Mouse (Mus musculus) cerebellum, postnatal 25 days (tissue): ENCODE data around the gene Fanca.
A peak's percentile ranks its signal among the peaks of the same experiment; 100 is the strongest.
"Not testable (repeated sequence)": the region's sequence is repeated elsewhere in the genome, so short reads cannot be mapped to it uniquely, and the experiment has no call there.

Experiments
- DNase-seq, 2 experiments: peaks; one replicate each; pipeline ENCODE4 v3.0.0; 2021; ENCODE audit warnings: mixed read lengths in 2 of 2

Gene Fanca

GRCm38 (mm10) chr8:123267926-123268656 is 50.3 kb downstream of the Fanca start:
- DNase-seq = no peak

GRCm38 (mm10) chr8:123257593-123257992 is 60.8 kb downstream of the Fanca start:
- DNase-seq = not testable (repeated sequence)

- no peak for DNase-seq
Measured at GRCm38 (mm10) chr8:123257114-123257513, 61.3 kb downstream of the Fanca start.

DNA sequence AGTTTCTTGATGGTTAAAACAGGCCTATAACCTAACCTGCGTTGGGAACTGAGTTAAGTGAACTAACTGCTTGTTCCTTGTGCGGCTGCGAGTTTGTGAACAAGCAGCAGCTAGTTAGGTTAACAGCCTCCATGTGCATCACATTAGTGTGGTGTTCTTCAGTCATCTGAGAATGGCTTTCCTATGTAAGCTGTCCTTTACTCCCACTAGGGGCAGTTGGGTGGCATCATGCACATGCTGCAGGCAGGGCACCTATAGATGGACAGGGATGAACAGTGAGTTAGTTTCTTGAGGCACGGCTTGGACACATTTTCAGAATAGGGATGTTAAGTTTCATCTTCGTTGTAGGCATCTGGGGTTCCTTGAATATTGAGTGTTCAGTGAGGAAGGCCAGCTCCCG is 63.2 kb downstream of the Fanca start:
- DNase-seq = no peak

DNA sequence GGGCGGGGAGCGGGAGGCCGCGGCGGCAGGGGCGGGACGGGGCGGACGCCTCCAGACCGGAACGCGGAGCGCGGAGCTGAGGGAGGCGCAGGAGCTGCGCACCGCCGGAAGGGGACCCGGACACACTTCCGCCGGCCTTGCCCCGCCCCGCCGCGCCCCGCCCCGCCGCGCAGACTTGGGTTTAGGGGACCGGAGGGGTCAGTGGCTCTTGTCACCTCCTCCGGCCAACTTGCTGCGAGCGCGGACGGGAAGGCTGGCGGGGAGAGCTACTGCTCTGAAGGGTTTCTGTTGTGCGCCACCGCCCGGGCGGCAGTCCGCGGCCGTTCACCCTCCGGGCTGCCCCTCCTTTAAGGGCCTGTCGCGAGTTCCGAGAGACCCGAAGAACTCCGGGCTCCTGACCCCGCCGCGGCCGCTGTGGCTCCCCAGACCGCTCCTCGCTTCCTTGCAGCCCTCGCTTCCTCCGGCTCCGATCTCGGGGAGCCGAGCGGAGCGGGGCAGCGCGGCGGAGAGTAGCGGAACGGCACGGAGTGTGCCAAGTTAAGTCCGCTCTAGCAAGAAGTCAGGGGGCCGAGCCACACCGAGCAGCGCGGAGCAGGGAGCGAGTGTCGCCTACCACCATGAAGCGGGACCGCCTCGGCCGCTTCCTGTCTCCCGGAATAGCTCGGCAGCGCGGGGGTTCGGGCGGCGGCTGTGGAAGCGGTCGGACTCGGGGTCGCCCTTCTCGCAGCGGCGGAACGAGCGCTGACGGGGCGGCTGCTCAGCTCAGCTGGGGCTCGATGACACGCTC is 64.1 kb downstream of the Fanca start, which contains the start of the genes Zfp276 and Vps9d1:
Zfp276 (plus strand) TSS at position 97 of the 787 bp plus-strand sequence.
Vps9d1 (minus strand) TSS at position 250 of the 787 bp plus-strand sequence.
- peak; percentile 90 to 93 for DNase-seq

DNA sequence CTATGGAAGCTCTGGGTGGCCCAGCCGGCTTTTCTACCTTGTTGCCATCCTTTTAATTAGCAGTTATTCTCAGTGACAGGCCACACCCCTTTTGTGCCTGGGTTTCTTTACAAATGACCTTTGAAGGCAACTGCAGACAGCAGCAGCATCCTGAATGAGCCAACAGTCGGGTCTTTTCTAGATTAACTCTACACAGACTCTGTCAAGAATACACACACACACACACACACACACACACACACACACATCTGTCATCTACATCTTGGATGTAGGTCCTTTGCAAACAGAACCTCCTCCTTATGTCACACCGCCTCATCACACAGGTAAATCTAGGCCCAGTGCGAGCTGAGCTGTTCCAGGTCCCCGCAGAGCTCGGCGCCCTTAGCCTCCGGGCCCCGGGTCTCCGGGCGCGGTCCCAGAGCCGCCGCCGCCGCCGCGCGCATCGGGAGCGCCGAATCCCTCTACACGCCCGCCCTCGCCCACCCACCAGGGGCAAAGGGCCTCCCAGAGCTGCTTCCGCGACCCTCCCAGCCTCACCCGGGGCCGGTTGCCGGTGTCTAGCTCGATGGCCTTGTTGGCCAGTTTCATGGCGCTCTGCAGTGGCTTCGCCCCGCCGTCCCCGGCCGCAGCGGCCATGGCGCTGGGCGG is 64.8 kb downstream of the Fanca start:
- peak in 1 of 2 experiments; percentile 34 for DNase-seq

- DNase-seq = no peak
Measured at GRCm38 (mm10) chr8:123252925-123253324, 65.5 kb downstream of the Fanca start.

DNA sequence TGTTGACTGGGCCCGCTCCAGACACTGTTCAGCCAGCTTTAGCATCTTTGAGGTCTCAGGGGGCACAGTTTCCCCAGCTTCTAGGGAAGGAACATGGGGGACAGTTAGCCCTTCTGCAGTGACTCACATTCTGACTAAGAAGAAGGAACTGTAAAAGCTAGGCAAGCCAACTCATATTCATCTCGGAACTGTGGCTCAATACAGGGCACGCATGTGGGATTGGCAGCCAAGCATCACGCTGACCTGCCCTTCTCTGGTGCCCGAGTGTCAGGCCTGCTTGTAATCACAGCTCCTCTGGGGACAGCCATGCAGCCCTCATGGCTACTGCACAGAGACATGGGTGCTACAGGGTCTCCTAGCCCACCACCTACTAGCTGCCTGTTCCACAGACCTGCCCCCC is 67.4 kb downstream of the Fanca start:
- no peak for DNase-seq

- DNase-seq = no peak
Measured at GRCm38 (mm10) chr8:123248596-123248995, 69.8 kb downstream of the Fanca start.

DNA sequence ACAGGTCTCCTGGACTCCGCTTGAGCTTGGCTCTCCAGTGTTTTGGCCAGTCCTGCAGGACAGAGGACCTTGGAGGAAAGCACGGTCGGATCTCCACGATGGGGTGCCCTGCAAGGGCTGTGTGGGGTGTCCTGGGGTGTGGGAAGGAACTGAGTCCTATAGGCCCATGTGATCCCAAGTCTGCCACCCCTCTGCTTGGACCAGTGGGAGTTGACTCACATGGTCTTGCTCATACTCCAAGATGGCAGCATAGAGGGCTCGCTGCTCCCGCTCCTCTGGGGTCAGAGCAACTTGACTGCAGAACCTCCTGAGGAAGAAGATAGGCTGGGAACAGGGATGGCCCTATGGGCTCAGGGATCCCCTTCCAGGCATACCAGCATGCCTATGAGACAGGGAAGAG is 70.6 kb downstream of the Fanca start:
- DNase-seq = no peak

GRCm38 (mm10) chr8:123245543-123245942 is 72.8 kb downstream of the Fanca start:
- no peak for DNase-seq

- no peak for DNase-seq
Measured at GRCm38 (mm10) chr8:123244382-123244781, 74.0 kb downstream of the Fanca start.

- no peak for DNase-seq
Measured at GRCm38 (mm10) chr8:123243053-123243452, 75.3 kb downstream of the Fanca start.

DNA sequence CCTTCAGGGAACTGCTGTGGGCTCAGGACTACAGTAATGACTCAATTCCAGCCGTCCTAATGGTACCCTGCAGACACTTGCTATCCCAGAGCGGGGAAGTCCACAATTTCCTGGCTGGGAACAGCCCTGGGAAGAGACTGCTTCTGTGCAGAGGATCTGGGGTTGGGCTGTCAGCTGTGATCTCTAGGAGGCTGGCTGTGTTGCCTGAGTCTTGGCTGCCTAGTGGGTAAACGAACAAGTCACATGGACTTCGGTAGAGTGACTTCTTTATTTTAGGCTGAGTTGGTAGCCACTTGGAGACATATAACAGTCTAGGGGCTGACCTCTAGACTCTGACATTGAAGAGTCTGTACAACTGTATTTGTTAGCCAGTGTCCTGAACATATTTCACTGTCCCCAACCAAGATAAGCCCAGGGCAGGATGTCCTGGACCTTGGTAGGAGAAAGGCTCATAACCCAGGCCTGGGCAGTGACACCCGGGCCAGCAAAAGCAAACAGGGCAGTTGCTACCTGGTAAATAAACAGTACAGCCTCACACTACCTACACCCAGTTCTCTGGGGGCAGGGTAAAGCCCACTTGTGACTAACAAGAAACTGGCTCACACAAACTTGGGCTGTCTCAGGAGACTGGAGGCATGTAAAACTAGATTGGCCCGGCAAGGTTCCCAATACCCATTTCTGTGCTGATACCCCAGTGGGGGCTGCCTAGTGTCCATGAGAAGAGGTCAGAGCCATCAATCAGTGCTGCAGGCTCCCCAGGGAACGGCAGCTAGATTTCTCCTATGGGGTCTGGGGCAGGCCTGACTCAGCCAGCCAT is 76.1 kb downstream of the Fanca start:
- no peak for DNase-seq

DNA sequence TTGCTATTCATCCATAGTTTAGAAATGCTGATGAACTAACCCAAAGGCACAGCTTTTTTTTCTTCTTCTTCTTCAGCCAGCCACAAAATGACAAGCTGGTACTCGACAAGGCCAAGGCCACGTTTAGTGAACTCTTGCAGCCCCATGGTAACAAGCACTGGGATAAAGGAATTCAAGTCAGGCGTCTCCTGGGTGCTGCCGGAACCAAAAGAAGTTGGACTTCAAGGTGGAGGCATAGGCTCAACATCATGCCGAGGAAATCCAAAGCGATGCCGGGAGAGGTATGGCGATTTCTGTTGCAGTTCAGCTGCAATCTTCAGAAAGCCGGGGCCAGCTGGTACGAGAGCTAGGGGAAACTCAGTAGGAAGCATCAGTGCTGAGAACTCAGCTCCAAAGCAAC is 79.0 kb downstream of the Fanca start:
- no peak for DNase-seq

- DNase-seq = peak; percentile 83 to 90
Measured at GRCm38 (mm10) chr8:123235520-123236497, 82.6 kb downstream of the Fanca start, which contains the start of gene Spata2l. Gene Spata2l (minus strand): TSS chr8:123236233.

GRCm38 (mm10) chr8:123234918-123235519 is 83.4 kb downstream of the Fanca start:
- DNase-seq = peak; percentile 56 to 66

- no peak for DNase-seq
Measured at GRCm38 (mm10) chr8:123233760-123234159, 84.6 kb downstream of the Fanca start.

GRCm38 (mm10) chr8:123233300-123233699 is 85.1 kb downstream of the Fanca start:
- no peak for DNase-seq

DNA sequence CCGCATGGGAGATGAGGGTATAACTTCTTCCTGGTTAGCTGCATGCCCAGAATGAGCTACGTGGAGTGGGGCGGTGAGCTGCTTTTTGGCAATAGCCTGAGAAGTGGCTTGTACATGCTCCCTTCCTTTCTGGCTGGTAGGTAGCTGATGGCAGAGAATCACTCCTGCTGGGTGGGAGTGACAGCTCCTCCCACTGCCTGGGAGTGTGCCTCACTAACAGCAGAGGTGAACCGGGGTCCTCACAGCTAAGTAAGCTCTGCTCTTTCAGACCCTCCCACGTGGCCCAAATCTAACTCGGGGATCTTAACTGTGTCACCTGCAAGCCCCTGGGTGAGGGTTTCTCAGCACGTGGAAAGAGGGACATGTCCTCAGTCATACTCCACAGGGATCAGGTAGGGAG is 85.8 kb downstream of the Fanca start:
- no peak for DNase-seq

GRCm38 (mm10) chr8:123231742-123232141 is 86.6 kb downstream of the Fanca start:
- DNase-seq = no peak
